Mouse (Mus musculus) embryonic facial prominence, embryonic 12.5 days (tissue): ENCODE results near the gene Slco1a5. TPM values are rescaled to one million over a fixed set of nuclear protein-coding genes. Genes with fewer than 3 reads are reported as not detected.
"Not testable (repeated sequence)": the region's sequence is repeated elsewhere in the genome, so short reads cannot be mapped to it uniquely, and the experiment has no call there.

Experiments
- ATAC-seq: fragments of 200-750 bp; cut with Nextera tagmentation; 2 replicates; pipeline ENCODE4 v1.8.0; 2017; ENCODE audit not compliant: insufficient number of reproducible peaks, insufficient read depth, low FRiP score, low TSS enrichment
- H3K27ac ChIP-seq: fragments of 300-500 bp; sonication (generic); 2 replicates; pipeline ENCODE4 v1.5.1; 2016; ENCODE audit warnings: mild to moderate bottlenecking
- H3K27me3 ChIP-seq: fragments of 300-500 bp; sonication (generic); 2 replicates; pipeline ENCODE4 v1.6.1; 2016; ENCODE audit warnings: mild to moderate bottlenecking, moderate library complexity
- H3K36me3 ChIP-seq: fragments of 300-500 bp; sonication (generic); 2 replicates; pipeline ENCODE4 v1.6.1; 2016; ENCODE audit warnings: mild to moderate bottlenecking
- H3K4me1 ChIP-seq: fragments of 300-500 bp; sonication (generic); 2 replicates; pipeline ENCODE4 v1.6.1; 2016
- H3K4me2 ChIP-seq: fragments of 300-500 bp; sonication (generic); replicated peaks from 2 replicates; pipeline ENCODE4 v1.6.1; 2016; ENCODE audit warnings: mild to moderate bottlenecking, moderate library complexity
- H3K4me3 ChIP-seq: fragments of 300-500 bp; sonication (generic); 2 replicates; pipeline ENCODE4 v1.5.1; 2016; ENCODE audit warnings: mild to moderate bottlenecking
- H3K9ac ChIP-seq: fragments of 300-500 bp; sonication (generic); 2 replicates; pipeline ENCODE4 v1.6.1; 2016; ENCODE audit warnings: mild to moderate bottlenecking, moderate library complexity
- H3K9me3 ChIP-seq: fragments of 300-500 bp; sonication (generic); 2 replicates; pipeline ENCODE4 v1.6.1; 2016; ENCODE audit warnings: mild to moderate bottlenecking, moderate library complexity
- WGBS: fragments of 180-500 bp; shearing (Covaris S2); methylation state at CpG from one replicate; pipeline ENCODE4 v1.1.7; 2016; 5-methylcytosine and 5-hydroxymethylcytosine counted together
- polyA plus RNA-seq: library from polyadenylated mRNA; unstranded; fragments of >200 nt; fragmentation: Nextera tagmentation; extraction: Ambion mirVana; gene quantifications from 2 replicates; pipeline ENCODE4 v1.2.1, GENCODE M21; 2016

Gene Slco1a5
- polyA plus RNA-seq, 1 experiment from 2014 or later, result not detected

DNA sequence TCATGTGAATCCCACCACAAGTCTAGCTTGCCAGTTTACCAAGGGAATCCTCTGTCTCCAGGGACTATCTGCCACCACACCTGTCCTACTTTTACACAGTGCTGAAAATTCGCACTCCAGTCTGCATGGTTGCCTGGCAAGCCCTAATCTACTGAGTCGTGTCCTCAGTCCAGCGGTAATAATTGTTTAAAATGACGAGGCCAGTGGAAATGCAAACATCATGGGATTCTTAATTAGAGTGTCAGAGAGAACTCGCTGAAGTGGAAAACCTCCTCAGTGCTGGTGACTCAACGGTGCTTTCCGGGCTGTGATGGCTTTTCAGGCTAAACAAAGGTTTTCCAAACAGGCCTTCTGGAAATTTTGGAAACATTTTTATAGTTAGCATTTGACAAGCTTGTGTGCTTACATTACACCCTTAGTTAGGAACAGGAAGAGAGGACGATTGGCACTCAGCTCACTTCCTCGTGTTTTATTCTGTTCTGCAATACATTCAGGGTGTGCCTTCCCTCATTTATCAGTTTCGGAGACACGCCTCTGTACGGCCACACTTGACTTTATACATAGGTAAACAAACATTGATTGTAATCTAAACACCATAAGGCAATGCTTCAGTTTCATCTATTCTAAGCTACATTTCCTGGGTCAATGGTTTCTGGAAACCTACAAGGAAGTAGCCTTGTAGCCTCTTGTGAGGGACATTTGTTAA, 33.2 kb downstream of the Slco1a5 start:
- ATAC-seq, result no peak
- no peak overlapping the region for H3K4me2 ChIP-seq
- no peak overlapping the region for H3K4me3 ChIP-seq
- H3K9ac ChIP-seq, result no peak overlapping the region
- no peak overlapping the region for H3K27ac ChIP-seq
- no peaks in the 10 kb centered on the region for H3K36me3 ChIP-seq
- H3K27me3 ChIP-seq, result no peaks in the 10 kb centered on the region
- H3K4me1 ChIP-seq, result no peaks in the 10 kb centered on the region
- 77% methylated on average over 12 of the region's 12 CpGs for WGBS
- no peaks in the 10 kb centered on the region for H3K9me3 ChIP-seq

DNA sequence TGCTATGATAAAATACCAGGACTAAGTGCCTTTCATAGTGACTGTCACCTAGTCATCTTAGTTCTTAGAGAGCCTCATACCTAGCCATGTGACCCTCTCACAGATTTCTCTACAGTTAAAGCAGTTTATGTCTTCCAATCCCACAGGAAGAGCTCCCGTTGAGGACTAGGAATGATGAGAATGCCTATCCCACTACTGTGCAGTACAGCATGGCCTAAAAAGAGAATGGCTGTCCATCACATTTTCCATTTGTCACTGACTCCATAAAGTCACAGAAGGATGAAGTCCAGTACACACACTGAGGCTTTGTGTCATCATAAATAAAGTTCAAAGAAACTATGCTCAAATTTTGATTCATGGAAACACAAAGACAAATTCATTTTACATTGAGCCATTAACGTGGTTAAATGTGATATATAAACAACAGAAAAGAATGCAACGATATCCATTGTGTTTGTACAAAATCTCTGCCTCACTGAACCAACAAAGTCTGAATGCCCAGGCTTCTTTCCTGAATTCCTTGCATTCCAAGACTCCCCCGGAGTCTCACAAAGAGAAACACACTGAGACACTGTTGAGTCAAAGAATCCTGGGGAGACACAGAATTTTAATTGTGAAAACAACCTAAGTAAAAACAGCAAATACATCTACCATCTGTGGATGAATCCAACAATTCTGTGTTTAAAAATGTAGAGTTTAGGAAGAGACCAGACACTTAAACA, 46.9 kb downstream of the Slco1a5 start:
- ATAC-seq, result no peak

GRCm38 (mm10) chr6:142250738-142251307, 72.0 kb downstream of the Slco1a5 start:
- WGBS, result 85% methylated on average over 1 of the region's 1 CpGs
- not testable (repeated sequence) for H3K4me1 ChIP-seq, H3K9ac ChIP-seq, H3K4me3 ChIP-seq, H3K9me3 ChIP-seq, ATAC-seq, H3K27ac ChIP-seq, H3K4me2 ChIP-seq, H3K27me3 ChIP-seq, H3K36me3 ChIP-seq

More for the DNA sequence above, 46.9 kb downstream of the Slco1a5 start:
- Histone ChIP-seq H3K9ac (no peak overlapping the region), H3K4me1 (no peaks in the 10 kb centered on the region), H3K4me2 (no peak overlapping the region), H3K27ac (no peak overlapping the region), H3K4me3 (no peak overlapping the region), H3K9me3 (no peaks in the 10 kb centered on the region), H3K27me3 (no peaks in the 10 kb centered on the region), H3K36me3 (no peaks in the 10 kb centered on the region)
- 15% methylated on average over 4 of the region's 4 CpGs for WGBS

GRCm38 (mm10) chr6:142245065-142245464, 77.7 kb downstream of the Slco1a5 start:
- Histone ChIP-seq H3K9me3 (no peaks in the 10 kb centered on the region), H3K9ac (no peak overlapping the region), H3K27ac (no peak overlapping the region), H3K36me3 (no peaks in the 10 kb centered on the region), H3K4me3 (no peak overlapping the region), H3K4me2 (no peak overlapping the region), H3K27me3 (no peaks in the 10 kb centered on the region), H3K4me1 (no peaks in the 10 kb centered on the region)
- no peak for ATAC-seq
- 88% methylated on average over 5 of the region's 5 CpGs for WGBS

GRCm38 (mm10) chr6:142239468-142239867, 83.3 kb downstream of the Slco1a5 start:
- WGBS, result 76% methylated on average over 1 of the region's 1 CpGs
- no peaks in the 10 kb centered on the region for H3K36me3 ChIP-seq
- no peak for ATAC-seq
- H3K27me3 ChIP-seq, result no peaks in the 10 kb centered on the region
- no peak overlapping the region for H3K4me2 ChIP-seq
- no peak overlapping the region for H3K27ac ChIP-seq
- H3K9me3 ChIP-seq, result no peaks in the 10 kb centered on the region
- no peak overlapping the region for H3K9ac ChIP-seq
- no peaks in the 10 kb centered on the region for H3K4me1 ChIP-seq
- H3K4me3 ChIP-seq, result no peak overlapping the region

DNA sequence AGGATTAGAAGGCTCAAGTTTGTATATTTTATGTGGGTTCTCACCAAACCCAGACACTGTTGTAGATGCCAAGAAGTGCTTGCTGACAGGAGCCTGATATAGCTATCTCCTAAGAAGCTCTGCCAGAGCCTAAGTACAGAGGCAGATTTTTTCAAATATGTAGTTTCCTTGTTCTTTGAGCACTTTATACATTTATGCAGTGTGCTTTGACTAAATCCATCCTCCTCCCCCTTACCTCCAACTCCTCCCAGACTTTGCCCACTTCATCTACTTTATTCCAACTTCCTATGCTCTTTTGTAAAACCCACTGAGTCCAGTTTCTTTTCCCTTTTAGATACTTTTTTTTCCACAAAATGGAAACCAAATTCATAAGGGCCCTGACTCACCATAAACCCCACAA, 102.6 kb downstream of the Slco1a5 start:
- Histone ChIP-seq H3K9me3 (no peaks in the 10 kb centered on the region), H3K4me3 (no peak overlapping the region), H3K36me3 (no peaks in the 10 kb centered on the region), H3K4me1 (no peaks in the 10 kb centered on the region), H3K27ac (no peak overlapping the region), H3K4me2 (no peak overlapping the region), H3K9ac (no peak overlapping the region), H3K27me3 (no peaks in the 10 kb centered on the region)
- ATAC-seq, result no peak

GRCm38 (mm10) chr6:142211821-142212220, 111.0 kb downstream of the Slco1a5 start:
- Histone ChIP-seq H3K4me2 (no peak overlapping the region), H3K27ac (no peak overlapping the region), H3K27me3 (no peaks in the 10 kb centered on the region), H3K9ac (no peak overlapping the region), H3K4me1 (no peaks in the 10 kb centered on the region), H3K9me3 (no peaks in the 10 kb centered on the region), H3K36me3 (no peaks in the 10 kb centered on the region), H3K4me3 (no peak overlapping the region)
- no peak for ATAC-seq

- no peaks in the 10 kb centered on the region for H3K9me3 ChIP-seq
- ATAC-seq, result no peak
- H3K27ac ChIP-seq, result no peak overlapping the region
- no peaks in the 10 kb centered on the region for H3K4me1 ChIP-seq
- H3K4me2 ChIP-seq, result no peak overlapping the region
- H3K9ac ChIP-seq, result no peak overlapping the region
- no peak overlapping the region for H3K4me3 ChIP-seq
- no peaks in the 10 kb centered on the region for H3K27me3 ChIP-seq
- H3K36me3 ChIP-seq, result no peaks in the 10 kb centered on the region
Measured at GRCm38 (mm10) chr6:142209749-142210148, 113.0 kb downstream of the Slco1a5 start.

- Histone ChIP-seq H3K9me3 (no peaks in the 10 kb centered on the region), H3K27ac (no peak within 1 kb of the TSS), H3K4me3 (no peak within 1 kb of the TSS), H3K27me3 (no peaks in the 10 kb centered on the region), H3K9ac (no peak within 1 kb of the TSS), H3K4me1 (no peaks in the 10 kb centered on the region), H3K4me2 (no peak within 1 kb of the TSS), H3K36me3 (no peaks in the 10 kb centered on the region)
- no peak for ATAC-seq
- 92% methylated on average over 4 of the region's 4 CpGs for WGBS
Measured at GRCm38 (mm10) chr6:142208421-142208820, 114.4 kb downstream of the Slco1a5 start, which contains the start of gene Slco1a6. Slco1a6 (minus strand) TSS chr6:142208521.

GRCm38 (mm10) chr6:142200524-142200923, 122.3 kb downstream of the Slco1a5 start:
- Histone ChIP-seq H3K36me3 (no peaks in the 10 kb centered on the region), H3K9me3 (no peaks in the 10 kb centered on the region), H3K4me2 (no peak overlapping the region), H3K27me3 (no peaks in the 10 kb centered on the region), H3K27ac (no peak overlapping the region), H3K4me1 (no peaks in the 10 kb centered on the region), H3K9ac (no peak overlapping the region), H3K4me3 (no peak overlapping the region)
- no peak for ATAC-seq

DNA sequence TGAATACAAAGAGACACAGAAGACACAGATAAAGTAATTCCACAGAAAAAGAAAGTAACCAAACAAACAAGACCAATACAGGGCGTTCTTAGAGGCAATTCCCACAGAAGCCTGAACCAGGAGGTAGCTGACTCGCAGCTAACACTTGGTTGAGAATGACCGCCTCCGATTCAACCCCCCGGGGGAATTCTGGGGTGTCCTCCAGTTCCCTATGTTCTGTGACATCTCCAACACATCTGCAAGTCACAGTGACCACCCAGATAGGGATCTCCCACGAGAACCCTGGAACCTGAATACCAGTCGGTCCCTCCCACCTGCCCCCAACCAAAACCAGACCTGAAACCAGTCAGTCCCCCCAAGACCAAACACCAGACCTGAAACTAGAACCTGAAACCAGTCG, 128.5 kb downstream of the Slco1a5 start:
- H3K4me1 ChIP-seq, result no peaks in the 10 kb centered on the region
- WGBS, result 85% methylated on average over 8 of the region's 8 CpGs
- H3K9me3 ChIP-seq, result no peaks in the 10 kb centered on the region
- no peaks in the 10 kb centered on the region for H3K27me3 ChIP-seq
- H3K36me3 ChIP-seq, result no peaks in the 10 kb centered on the region
- no peak overlapping the region for H3K4me3 ChIP-seq
- ATAC-seq, result no peak
- no peak overlapping the region for H3K9ac ChIP-seq
- no peak overlapping the region for H3K4me2 ChIP-seq
- H3K27ac ChIP-seq, result no peak overlapping the region

- Histone ChIP-seq H3K4me2 (no peak overlapping the region), H3K27me3 (no peaks in the 10 kb centered on the region), H3K36me3 (no peaks in the 10 kb centered on the region), H3K9ac (no peak overlapping the region), H3K27ac (no peak overlapping the region), H3K4me1 (no peaks in the 10 kb centered on the region), H3K9me3 (no peaks in the 10 kb centered on the region), H3K4me3 (no peak overlapping the region)
- no peak for ATAC-seq
- 59% methylated on average over 1 of the region's 1 CpGs for WGBS
Measured at GRCm38 (mm10) chr6:142191962-142192361, 130.8 kb downstream of the Slco1a5 start.
